Mouse (Mus musculus) E14TG2a.4 (cell line): ENCODE measurements at regions not wholly inside any gene's neighbourhood (a gene's known extent, or its start where the extent isn't known, plus 50 kb on each side); places are given as distances from the start of the nearest gene placed in this dataset.

Source experiments
- H3K27me3 ChIP-seq: 2 replicates; pipeline ENCODE4 v1.6.1; 2014; ENCODE audit warnings: low read length, control low read depth; ENCODE audit not compliant: insufficient read depth
- H3K36me3 ChIP-seq: 2 replicates; pipeline ENCODE4 v1.6.1; 2014; ENCODE audit warnings: low read length, control low read depth; ENCODE audit not compliant: insufficient read depth
- H3K4me1 ChIP-seq: replicated peaks from 2 replicates; pipeline ENCODE4 v1.6.1; 2014; ENCODE audit warnings: low read depth, low read length, control low read depth
- H3K4me3 ChIP-seq: replicated peaks from 2 replicates; pipeline ENCODE4 v1.5.1; 2014; ENCODE audit warnings: mild to moderate bottlenecking, low read length
- H3K9me3 ChIP-seq: 2 replicates; pipeline ENCODE4 v1.6.1; 2014; ENCODE audit warnings: low read length, control low read depth
- CTCF ChIP-seq: conservative IDR thresholded peaks from 2 replicates; pipeline ENCODE4 v1.5.1; 2014; ENCODE audit warnings: low read length
- NANOG ChIP-seq: IDR thresholded peaks from 2 replicates; pipeline ENCODE4 v1.6.1; 2014; ENCODE audit warnings: borderline replicate concordance, low read length, mixed read lengths
- POU5F1 ChIP-seq: IDR thresholded peaks from 2 replicates; pipeline ENCODE4 v1.6.1; 2014; ENCODE audit warnings: low read length, borderline replicate concordance

DNA sequence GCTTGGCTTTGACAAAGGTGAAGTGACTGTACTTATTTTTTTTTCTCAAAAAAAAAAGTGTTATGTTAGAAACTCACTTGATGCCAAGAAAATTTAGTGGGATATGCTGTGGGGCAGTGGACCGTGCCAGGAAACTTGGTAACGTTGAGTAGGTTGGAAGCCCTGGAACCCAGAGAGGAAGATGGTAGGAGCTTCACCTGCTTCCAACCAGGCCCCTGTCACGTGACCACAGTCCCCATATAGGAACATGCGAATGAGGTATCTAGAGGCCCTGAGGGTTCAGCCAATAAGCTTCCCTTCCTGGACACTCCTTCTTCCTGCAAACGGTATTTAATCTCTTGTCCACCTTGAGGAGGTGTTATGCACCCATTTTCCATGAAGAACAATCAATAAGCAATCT lies 68.5 kb upstream of the Irx6 start:
- H3K9me3 ChIP-seq: no peaks in the 10 kb centered on the region
- TF ChIP-seq POU5F1: no peak
- no peak for TF ChIP-seq NANOG
- TF ChIP-seq CTCF: no peak
- no peaks in the 10 kb centered on the region for H3K36me3 ChIP-seq
- H3K27me3 ChIP-seq: no peaks in the 10 kb centered on the region
- H3K4me1 ChIP-seq: no peaks in the 10 kb centered on the region
- no peak overlapping the region for H3K4me3 ChIP-seq

DNA sequence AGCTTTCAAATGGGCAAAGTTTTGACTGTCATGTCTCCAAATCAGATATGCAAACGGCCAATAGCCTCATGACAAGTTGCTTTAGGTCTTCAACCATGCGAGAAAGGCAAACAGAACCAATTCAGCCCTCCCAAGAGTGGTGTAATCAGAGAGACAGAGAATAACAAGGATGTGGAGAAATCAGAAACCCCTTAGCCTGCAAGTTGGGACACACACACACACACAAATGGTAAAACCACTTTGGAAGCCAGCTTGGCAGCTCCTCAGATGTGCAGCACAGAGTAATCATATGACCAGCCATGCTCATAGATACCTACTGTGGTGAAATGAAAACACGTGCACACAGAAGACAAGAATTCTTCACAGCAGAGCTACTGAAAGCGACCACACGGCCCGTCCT lies 66.5 kb upstream of the Irx6 start:
- no peaks in the 10 kb centered on the region for H3K4me1 ChIP-seq
- H3K36me3 ChIP-seq: no peaks in the 10 kb centered on the region
- no peak overlapping the region for H3K4me3 ChIP-seq
- H3K9me3 ChIP-seq: no peaks in the 10 kb centered on the region
- no peaks in the 10 kb centered on the region for H3K27me3 ChIP-seq
- TF ChIP-seq CTCF: no peak
- TF ChIP-seq NANOG: no peak
- no peak for TF ChIP-seq POU5F1

DNA sequence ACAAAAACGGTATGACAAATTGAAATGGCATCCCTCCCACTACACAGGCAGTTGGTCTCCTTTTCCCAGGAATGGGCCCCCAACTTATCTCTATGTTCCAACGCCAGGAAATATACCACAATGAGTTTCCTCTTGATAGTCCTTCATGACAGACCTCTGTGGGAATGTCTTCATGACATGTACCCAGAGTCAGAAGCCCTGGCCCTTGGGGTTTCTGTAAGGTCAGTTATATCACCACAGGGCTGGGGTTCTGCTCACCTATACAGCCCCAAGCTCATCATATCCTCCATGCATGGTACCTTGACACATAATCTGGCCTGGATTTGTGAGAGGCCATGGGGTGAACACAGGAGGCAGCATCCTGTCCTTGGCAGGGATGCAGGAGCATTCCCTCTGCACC lies 64.2 kb upstream of the Irx6 start:
- Histone ChIP-seq H3K4me1 (no peaks in the 10 kb centered on the region), H3K27me3 (no peaks in the 10 kb centered on the region), H3K36me3 (no peaks in the 10 kb centered on the region), H3K9me3 (no peaks in the 10 kb centered on the region), H3K4me3 (no peak overlapping the region)
- no peak for TF ChIP-seq CTCF
- no peak for TF ChIP-seq NANOG
- TF ChIP-seq POU5F1: no peak

DNA sequence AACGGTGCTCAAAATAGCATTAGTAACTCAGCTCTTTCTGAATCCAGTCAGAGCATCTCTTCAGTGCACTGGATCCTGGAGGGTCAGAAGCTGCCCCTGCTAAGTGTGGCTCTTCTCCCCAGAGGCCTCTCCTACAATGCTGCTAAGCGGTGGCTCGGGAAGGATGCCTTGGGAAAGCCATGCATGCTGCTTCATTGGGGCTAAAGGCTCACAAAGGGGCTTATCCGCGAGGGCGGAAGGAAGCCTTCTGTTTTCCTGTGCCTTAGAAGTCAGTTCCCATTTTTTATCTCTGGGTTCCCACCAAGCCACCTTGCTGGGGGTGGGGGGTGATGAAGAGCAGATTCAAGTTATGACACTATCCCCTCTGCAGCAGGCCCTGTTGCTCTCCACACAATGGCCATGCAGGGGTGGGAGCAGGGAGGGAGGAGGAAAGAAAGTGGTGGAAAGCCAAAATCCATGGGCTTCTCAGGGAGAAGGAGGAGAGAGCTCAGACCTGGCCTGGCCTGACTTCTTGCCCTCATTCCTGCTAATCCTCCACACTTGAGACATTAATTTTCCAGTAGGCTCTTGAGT lies 63.5 kb upstream of the Irx6 start:
- Histone ChIP-seq H3K4me1 (no peaks in the 10 kb centered on the region), H3K9me3 (no peaks in the 10 kb centered on the region), H3K27me3 (no peaks in the 10 kb centered on the region), H3K36me3 (no peaks in the 10 kb centered on the region), H3K4me3 (no peak overlapping the region)
- TF ChIP-seq CTCF (no peak), POU5F1 (no peak), NANOG (no peak)

DNA sequence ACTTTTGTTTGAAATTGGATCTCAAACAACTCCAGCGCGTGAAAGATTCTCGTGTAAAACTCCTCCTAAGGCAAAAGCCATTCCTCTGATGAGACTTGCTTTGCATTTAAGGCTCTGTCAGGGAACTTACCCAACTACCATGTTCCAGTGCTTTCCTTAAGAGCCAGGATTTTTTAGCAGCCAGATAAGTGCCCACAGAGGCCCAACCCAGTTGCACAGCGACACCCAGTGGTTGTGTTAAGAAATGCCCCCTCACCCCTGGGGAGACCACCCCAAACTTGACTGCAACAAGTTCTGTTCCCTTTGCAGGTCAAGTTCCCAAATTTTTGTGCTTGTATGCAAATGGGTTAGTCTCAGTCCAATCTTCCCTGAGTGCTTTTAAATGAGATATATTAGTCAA lies 60.6 kb upstream of the Irx6 start:
- Histone ChIP-seq H3K4me1 (0 out of 2 replicates have a peak, but pooled peaks cover 5% of the 10 kb centered on the region), H3K4me3 (no peak overlapping the region), H3K36me3 (no peaks in the 10 kb centered on the region), H3K27me3 (peaks cover 8% of the 10 kb centered on the region; the same call in 1 of the 2 replicates), H3K9me3 (no peaks in the 10 kb centered on the region)
- TF ChIP-seq POU5F1 (no peak), NANOG (no peak), CTCF (peak; percentile 76)

DNA sequence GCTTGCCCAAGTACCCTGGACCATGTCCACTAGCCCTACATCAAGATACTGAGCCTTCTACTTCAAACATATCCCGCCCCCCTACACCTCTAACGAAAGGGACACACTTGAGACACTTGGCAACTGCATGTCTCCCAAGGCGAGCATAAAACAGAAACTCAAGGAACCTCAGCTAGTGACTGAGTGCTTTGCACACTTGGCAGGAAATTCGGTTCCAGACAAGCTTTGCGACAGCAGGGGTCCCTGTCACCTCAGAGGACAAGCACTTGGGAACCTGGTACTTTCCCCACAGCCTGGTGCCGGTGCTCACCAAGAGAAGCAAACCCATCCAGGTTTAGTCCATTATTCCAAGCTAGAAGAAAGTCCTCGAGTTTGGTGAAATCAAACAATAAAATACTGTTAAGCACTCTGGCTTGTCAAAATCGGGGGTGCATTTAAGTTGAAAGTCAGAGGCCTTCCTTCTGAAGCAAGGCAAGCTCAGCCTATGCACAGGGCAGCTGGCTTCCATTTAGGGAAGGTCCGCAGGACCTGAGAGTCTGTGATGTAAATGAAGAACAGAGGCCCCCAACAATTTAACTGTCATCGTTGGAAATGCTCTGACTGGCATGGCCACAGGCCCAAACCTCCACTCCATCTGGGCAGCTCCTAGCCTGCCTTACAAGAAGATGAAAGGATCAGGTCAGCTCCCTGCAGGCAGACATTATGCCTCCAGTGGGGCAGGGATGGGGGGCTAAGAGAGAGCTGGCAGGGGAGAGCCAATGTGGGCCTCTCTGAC lies 57.6 kb upstream of the Irx6 start:
- Histone ChIP-seq H3K36me3 (no peaks in the 10 kb centered on the region), H3K4me1 (0 out of 2 replicates have a peak, but pooled peaks cover 6% of the 10 kb centered on the region), H3K27me3 (peaks cover 8% of the 10 kb centered on the region; the same call in 1 of the 2 replicates), H3K9me3 (no peaks in the 10 kb centered on the region), H3K4me3 (no peak overlapping the region)
- TF ChIP-seq POU5F1 (no peak), NANOG (no peak), CTCF (no peak)

DNA sequence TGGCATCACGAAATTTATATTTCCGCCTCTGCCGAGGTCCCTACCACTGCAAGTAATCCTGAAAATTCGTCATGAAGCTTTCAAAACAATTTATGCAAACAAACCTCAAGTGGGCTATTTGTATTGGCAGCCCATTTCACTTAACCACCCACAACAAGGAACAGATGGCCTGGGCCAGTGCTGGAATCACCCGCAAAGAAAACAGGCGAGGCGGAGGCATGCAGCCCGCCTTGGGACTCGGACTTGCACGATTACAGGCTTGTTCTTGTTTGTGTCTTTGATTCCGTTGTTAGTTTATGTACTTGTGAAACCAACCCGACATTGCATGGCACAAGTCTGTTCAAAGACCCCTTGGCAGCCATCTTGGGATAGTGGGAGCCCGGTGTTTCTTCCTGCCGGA lies 55.8 kb upstream of the Irx6 start:
- TF ChIP-seq CTCF (no peak), NANOG (no peak), POU5F1 (no peak)

More for the DNA sequence above, 55.8 kb upstream of the Irx6 start:
- H3K4me3 ChIP-seq: no peak overlapping the region
- H3K36me3 ChIP-seq: no peaks in the 10 kb centered on the region
- H3K27me3 ChIP-seq: peaks cover 8% of the 10 kb centered on the region; the same call in 1 of the 2 replicates
- H3K4me1 ChIP-seq: 0 out of 2 replicates have a peak, but pooled peaks cover 6% of the 10 kb centered on the region
- H3K9me3 ChIP-seq: no peaks in the 10 kb centered on the region
